Mouse (Mus musculus) bone marrow, adult 2 months (tissue): ENCODE measurements around the gene Rhox10.

Experiments used
- CTCF ChIP-seq: fragments of 200-500 bp; IDR thresholded peaks from 2 replicates; pipeline ENCODE4 v1.5.1; 2011; ENCODE audit warnings: low read length, control low read depth; ENCODE audit not compliant: control insufficient read depth, insufficient read depth
- POLR2A ChIP-seq: fragments of 200-500 bp; IDR thresholded peaks from 2 replicates; pipeline ENCODE4 v1.6.1; 2011; ENCODE audit warnings: low read depth, mild to moderate bottlenecking, control low read depth, low read length, borderline replicate concordance; ENCODE audit not compliant: control insufficient read depth

DNA sequence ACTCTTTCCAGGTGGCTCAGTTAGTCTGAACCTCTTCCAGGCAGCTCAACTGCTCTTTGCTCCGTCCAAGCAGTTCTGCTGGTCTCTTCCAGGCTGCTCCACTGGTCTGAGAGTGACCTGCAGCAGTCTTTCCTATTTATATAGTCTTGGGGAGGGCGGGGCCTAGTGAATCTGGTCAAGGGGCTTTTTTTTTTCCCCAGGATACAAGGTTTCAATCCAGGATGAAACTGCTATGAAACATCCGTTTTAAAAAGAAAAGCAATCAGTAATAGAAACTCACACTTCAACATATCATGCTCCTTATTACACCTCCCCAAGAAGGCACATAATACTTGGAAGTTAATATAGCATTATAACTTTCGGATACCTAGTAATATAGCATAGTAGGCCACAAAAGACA, 44.5 kb downstream of the Rhox10 start, which contains the start of gene Rhox12:
- TF ChIP-seq POLR2A, result no peak
- TF ChIP-seq CTCF, result no peak
